Mouse (Mus musculus): ENCODE results near the gene Fgf7. TPM values are rescaled to one million over a fixed set of nuclear protein-coding genes. Genes with fewer than 3 reads are reported as not detected.

Gene Fgf7
- polyA plus RNA-seq (2017; shearing (Covaris generic)), result not detected

GRCm38 (mm10) chr2:126034379-126035005 lies at the start of gene Fgf7:
Gene Fgf7, plus strand, starts transcription at chr2:126034658.

Other genes starting within 250 kb of the Fgf7 start
- 18.9 TPM for gene Galk2, start 175.5 kb upstream of the Fgf7 start, polyA plus RNA-seq (2017; shearing (Covaris generic))
- 45.5 TPM for gene Cops2, start 175.5 kb upstream of the Fgf7 start, polyA plus RNA-seq (2017; shearing (Covaris generic))
- not detected for gene Fam227b, start 117.3 kb downstream of the Fgf7 start, polyA plus RNA-seq (2017; shearing (Covaris generic))
- gene Dtwd1, start 117.5 kb downstream of the Fgf7 start, polyA plus RNA-seq (2017; shearing (Covaris generic)), result 6.8 TPM
- gene Gm17555, start 180.4 kb downstream of the Fgf7 start, polyA plus RNA-seq (2017; shearing (Covaris generic)), result not detected